Mouse (Mus musculus) embryonic facial prominence, embryonic 15.5 days (tissue): Measurements from ENCODE around the gene Eci2. TPM values are rescaled to one million over a fixed set of nuclear protein-coding genes. Genes with fewer than 3 reads are reported as not detected.
"Not testable (repeated sequence)": the region's sequence is repeated elsewhere in the genome, so short reads cannot be mapped to it uniquely, and the experiment has no call there.

Experiments used
- ATAC-seq: fragments of 200-750 bp; cut with Nextera tagmentation; 2 replicates; pipeline ENCODE4 v1.8.0; 2017; ENCODE audit warnings: low read depth, moderate TSS enrichment; ENCODE audit not compliant: insufficient number of reproducible peaks, low FRiP score, low TSS enrichment
- H3K27ac ChIP-seq: fragments of 300-500 bp; sonication (generic); replicated peaks from 2 replicates; pipeline ENCODE4 v1.5.1; 2015; ENCODE audit warnings: mild to moderate bottlenecking, inconsistent platforms
- H3K27me3 ChIP-seq: fragments of 300-500 bp; sonication (generic); 2 replicates; pipeline ENCODE4 v1.6.1; 2015; ENCODE audit warnings: inconsistent platforms
- H3K36me3 ChIP-seq: fragments of 300-500 bp; sonication (generic); 2 replicates; pipeline ENCODE4 v1.6.1; 2015; ENCODE audit warnings: mild to moderate bottlenecking, inconsistent platforms
- H3K4me1 ChIP-seq: fragments of 300-500 bp; sonication (generic); 2 replicates; pipeline ENCODE4 v1.6.1; 2015; ENCODE audit warnings: inconsistent platforms
- H3K4me2 ChIP-seq: fragments of 300-500 bp; sonication (generic); replicated peaks from 2 replicates; pipeline ENCODE4 v1.6.1; 2015; ENCODE audit warnings: mild to moderate bottlenecking, inconsistent platforms
- H3K4me3 ChIP-seq: fragments of 300-500 bp; sonication (generic); replicated peaks from 2 replicates; pipeline ENCODE4 v1.5.1; 2015; ENCODE audit warnings: mild to moderate bottlenecking, inconsistent platforms
- H3K9ac ChIP-seq: fragments of 300-500 bp; sonication (generic); 2 replicates; pipeline ENCODE4 v1.6.1; 2015; ENCODE audit warnings: inconsistent platforms
- H3K9me3 ChIP-seq: fragments of 300-500 bp; sonication (generic); replicated peaks from 2 replicates; pipeline ENCODE4 v1.6.1; 2016; ENCODE audit warnings: inconsistent platforms
- WGBS: fragments of 180-500 bp; shearing (Covaris S2); methylation state at CpG from one replicate; pipeline ENCODE4 v1.1.7; 2015; 5-methylcytosine and 5-hydroxymethylcytosine counted together
- polyA plus RNA-seq: library from polyadenylated mRNA; unstranded; fragments of >200 nt; fragmentation: Nextera tagmentation; extraction: Ambion mirVana; gene quantifications from 2 replicates; pipeline ENCODE4 v1.2.1, GENCODE M21; 2015

Gene Eci2
- polyA plus RNA-seq, 1 experiment from 2014 or later = 138 TPM

- WGBS = 57% methylated on average over 4 of the region's 4 CpGs
- Histone ChIP-seq H3K27ac (no peak overlapping the region), H3K9me3 (no peaks in the 10 kb centered on the region), H3K36me3 (peaks cover 32% of the 10 kb centered on the region), H3K4me2 (no peak overlapping the region), H3K27me3 (no peaks in the 10 kb centered on the region), H3K4me1 (0 out of 2 replicates have a peak, but pooled peaks cover 18% of the 10 kb centered on the region), H3K9ac (no peak overlapping the region), H3K4me3 (no peak overlapping the region)
- ATAC-seq = no peak
These were observed 35.2 kb downstream of the Eci2 start for GRCm38 (mm10) chr13:34991581-34992273.

- H3K27me3 ChIP-seq, H3K27ac ChIP-seq, H3K9ac ChIP-seq, H3K9me3 ChIP-seq, ATAC-seq, H3K4me1 ChIP-seq, H3K4me2 ChIP-seq, H3K4me3 ChIP-seq: not testable (repeated sequence)
- 94% methylated on average over 1 of the region's 1 CpGs for WGBS
- peaks cover 82% of the 10 kb centered on the region for H3K36me3 ChIP-seq
These were observed 43.4 kb downstream of the Eci2 start for GRCm38 (mm10) chr13:34983479-34983878.

- H3K9ac ChIP-seq, H3K27ac ChIP-seq, H3K4me3 ChIP-seq, ATAC-seq, H3K27me3 ChIP-seq, H3K4me1 ChIP-seq, H3K4me2 ChIP-seq, H3K9me3 ChIP-seq: not testable (repeated sequence)
- H3K36me3 ChIP-seq = peaks cover 57% of the 10 kb centered on the region
- WGBS = 79% methylated on average over 5 of the region's 5 CpGs
These were observed 48.3 kb downstream of the Eci2 start for GRCm38 (mm10) chr13:34978635-34979034.

GRCm38 (mm10) chr13:34977410-34977809 lies 49.5 kb downstream of the Eci2 start:
- no peaks in the 10 kb centered on the region for H3K9me3 ChIP-seq
- no peak overlapping the region for H3K4me3 ChIP-seq
- H3K4me2 ChIP-seq = no peak overlapping the region
- H3K27me3 ChIP-seq = no peaks in the 10 kb centered on the region
- no peak for ATAC-seq
- peaks cover 53% of the 10 kb centered on the region for H3K36me3 ChIP-seq
- WGBS = 87% methylated on average over 3 of the region's 3 CpGs
- no peak overlapping the region for H3K9ac ChIP-seq
- no peak overlapping the region for H3K27ac ChIP-seq
- no peaks in the 10 kb centered on the region for H3K4me1 ChIP-seq

DNA sequence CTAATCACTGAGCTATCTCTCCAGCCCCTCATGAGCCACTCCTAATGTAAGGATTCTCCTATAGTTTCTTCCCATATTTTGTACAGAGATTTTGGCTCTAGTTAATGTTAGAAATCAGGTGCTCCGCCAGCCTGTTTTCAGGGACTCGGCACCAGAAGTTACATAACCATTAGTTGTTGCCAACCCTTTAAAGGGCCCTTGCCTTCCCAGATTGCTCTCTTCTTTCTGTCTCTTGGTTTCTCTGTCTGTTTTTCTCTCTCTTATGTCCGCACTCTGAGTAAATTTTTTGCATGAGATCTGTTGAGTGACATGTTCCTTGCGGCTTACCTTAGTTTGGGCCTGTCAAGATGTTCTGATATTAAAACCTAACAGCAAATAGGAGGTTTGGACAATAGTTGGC lies 50.8 kb downstream of the Eci2 start:
- H3K27ac ChIP-seq = no peak overlapping the region
- no peaks in the 10 kb centered on the region for H3K9me3 ChIP-seq
- no peak overlapping the region for H3K9ac ChIP-seq
- peaks cover 41% of the 10 kb centered on the region for H3K36me3 ChIP-seq
- ATAC-seq = no peak
- 84% methylated on average over 4 of the region's 4 CpGs for WGBS
- no peak overlapping the region for H3K4me3 ChIP-seq
- H3K27me3 ChIP-seq = no peaks in the 10 kb centered on the region
- no peak overlapping the region for H3K4me2 ChIP-seq
- H3K4me1 ChIP-seq = no peaks in the 10 kb centered on the region

- ATAC-seq = no peak
- Histone ChIP-seq H3K4me3 (no peak overlapping the region), H3K9me3 (no peaks in the 10 kb centered on the region), H3K4me2 (no peak overlapping the region), H3K4me1 (no peaks in the 10 kb centered on the region), H3K27me3 (no peaks in the 10 kb centered on the region), H3K36me3 (peaks cover 20% of the 10 kb centered on the region), H3K9ac (no peak overlapping the region), H3K27ac (no peak overlapping the region)
- WGBS = 37% methylated on average over 1 of the region's 1 CpGs
These were observed 53.1 kb downstream of the Eci2 start for GRCm38 (mm10) chr13:34973770-34974169.

- Histone ChIP-seq H3K4me1 (no peaks in the 10 kb centered on the region), H3K9ac (no peak overlapping the region), H3K36me3 (peaks cover 14% of the 10 kb centered on the region), H3K9me3 (no peaks in the 10 kb centered on the region), H3K4me2 (no peak overlapping the region), H3K27ac (no peak overlapping the region), H3K4me3 (no peak overlapping the region), H3K27me3 (no peaks in the 10 kb centered on the region)
- 5% methylated on average over 1 of the region's 1 CpGs for WGBS
- no peak for ATAC-seq
These were observed 53.7 kb downstream of the Eci2 start for GRCm38 (mm10) chr13:34973149-34973548.

DNA sequence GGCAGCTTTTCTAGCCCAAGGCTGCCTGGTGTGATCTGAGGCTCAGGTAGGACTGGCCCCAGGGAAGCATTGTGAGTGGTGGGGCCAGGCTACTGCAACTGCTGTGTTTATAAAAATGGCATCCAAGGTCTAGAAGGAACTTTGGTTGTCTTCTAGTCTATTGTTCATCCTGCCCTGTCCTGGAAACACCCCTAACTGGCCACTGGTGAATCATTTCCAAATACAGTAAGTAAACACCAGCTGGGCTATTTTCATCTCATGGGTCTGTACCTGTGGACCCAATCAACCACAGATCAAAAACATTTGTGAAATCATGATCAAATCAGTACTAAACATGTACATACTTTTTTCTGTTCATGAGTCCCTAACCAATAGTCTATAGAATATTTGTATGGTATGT lies 54.4 kb downstream of the Eci2 start:
- not testable (repeated sequence) for H3K36me3 ChIP-seq, ATAC-seq, H3K9me3 ChIP-seq

GRCm38 (mm10) chr13:34965647-34966046 lies 61.2 kb downstream of the Eci2 start:
- not testable (repeated sequence) for H3K4me1 ChIP-seq, H3K27ac ChIP-seq, H3K9me3 ChIP-seq, H3K4me2 ChIP-seq, ATAC-seq, H3K36me3 ChIP-seq, H3K9ac ChIP-seq, H3K4me3 ChIP-seq
- 63% methylated on average over 9 of the region's 9 CpGs for WGBS
- peaks cover 10% of the 10 kb centered on the region for H3K27me3 ChIP-seq

More for the DNA sequence above, 54.4 kb downstream of the Eci2 start:
- not testable (repeated sequence) for H3K4me2 ChIP-seq, H3K4me3 ChIP-seq, H3K27me3 ChIP-seq, H3K9ac ChIP-seq, H3K27ac ChIP-seq, H3K4me1 ChIP-seq

DNA sequence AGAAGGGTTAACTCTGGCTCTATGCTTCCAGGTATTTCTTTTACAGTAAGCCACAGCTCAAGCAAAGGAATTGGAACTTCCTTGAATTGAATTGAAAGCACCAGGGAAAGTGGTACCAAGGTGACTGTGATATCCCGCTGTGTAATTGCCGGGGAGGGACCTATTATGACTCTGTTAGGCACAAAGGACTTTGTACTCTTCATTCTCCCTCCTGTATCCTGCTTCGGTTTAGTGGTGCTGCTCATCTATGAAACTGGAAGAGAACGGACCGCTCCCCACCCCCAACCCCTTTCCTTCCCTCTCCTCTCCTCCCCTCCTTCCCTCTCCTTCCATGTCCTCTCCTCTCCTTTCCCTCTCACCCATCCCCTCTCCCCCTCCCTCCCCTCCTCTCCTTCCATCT lies 62.0 kb downstream of the Eci2 start:
- ATAC-seq = no peak
- 9% methylated on average over 5 of the region's 5 CpGs for WGBS
- no peak overlapping the region for H3K9ac ChIP-seq

DNA sequence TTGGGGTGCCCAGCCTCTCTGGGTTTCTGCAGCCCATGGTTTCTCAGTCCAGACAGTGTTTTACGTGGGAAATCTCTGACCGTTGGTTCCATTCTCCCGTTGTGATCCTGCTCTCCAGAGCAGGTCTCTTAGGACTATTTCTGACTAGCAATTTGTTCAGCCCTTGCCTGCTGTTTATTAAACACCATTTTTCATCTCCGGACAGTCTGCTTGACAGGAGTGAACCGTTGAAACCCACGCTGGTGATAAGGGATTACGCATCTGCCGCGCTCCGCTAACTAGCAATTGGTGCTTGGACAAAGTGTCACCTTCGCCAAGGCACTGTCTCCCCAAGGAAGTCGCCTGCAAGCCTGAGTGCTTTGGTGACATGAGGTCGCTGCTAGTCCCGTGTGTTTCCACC lies 62.5 kb downstream of the Eci2 start:
- H3K9me3 ChIP-seq = no peaks in the 10 kb centered on the region
- WGBS = 3% methylated on average over 14 of the region's 14 CpGs
- no peak overlapping the region for H3K27ac ChIP-seq
- H3K4me3 ChIP-seq = peak overlapping the region; percentile 46
- peak overlapping the region; percentile 69 for H3K4me2 ChIP-seq
- 0 out of 2 replicates have a peak overlapping the region, but pooled peaks have one; percentile 12 for H3K9ac ChIP-seq
- 0 out of 2 replicates have a peak, but pooled peaks cover 4% of the 10 kb centered on the region for H3K4me1 ChIP-seq
- H3K27me3 ChIP-seq = peaks cover 10% of the 10 kb centered on the region
- ATAC-seq = no peak
- no peaks in the 10 kb centered on the region for H3K36me3 ChIP-seq

More for the DNA sequence above, 62.0 kb downstream of the Eci2 start:
- H3K4me2 ChIP-seq = peak overlapping the region; percentile 69
- peak overlapping the region; percentile 46 for H3K4me3 ChIP-seq
- no peaks in the 10 kb centered on the region for H3K36me3 ChIP-seq
- H3K27ac ChIP-seq = no peak overlapping the region
- H3K4me1 ChIP-seq = 0 out of 2 replicates have a peak, but pooled peaks cover 4% of the 10 kb centered on the region
- H3K9me3 ChIP-seq = no peaks in the 10 kb centered on the region
- peaks cover 10% of the 10 kb centered on the region for H3K27me3 ChIP-seq
